Mouse (Mus musculus) liver, embryonic 14.5 days (tissue): Measurements from ENCODE around the gene Mtg2.

ENCODE experiments used
- CTCF ChIP-seq: IDR thresholded peaks from 2 replicates; pipeline ENCODE4 v1.5.1; 2016; ENCODE audit warnings: antibody characterized with exemption, low read depth, control low read depth
- EP300 ChIP-seq: IDR thresholded peaks from 2 replicates; pipeline ENCODE4 v1.6.1; 2016; ENCODE audit warnings: antibody characterized with exemption, low read depth

- no peak for TF ChIP-seq CTCF
- no peak for TF ChIP-seq EP300
Measured at GRCm38 (mm10) chr2:180047580-180047979, 22.8 kb upstream of the Mtg2 start.
